Mouse (Mus musculus) liver, embryonic 15.5 days (tissue): Measurements from ENCODE around the gene Olfr223. TPM values are rescaled to one million over a fixed set of nuclear protein-coding genes. Genes with fewer than 3 reads are reported as not detected.
"Not testable (repeated sequence)": the region's sequence is repeated elsewhere in the genome, so short reads cannot be mapped to it uniquely, and the experiment has no call there.

Experiments
- ATAC-seq: fragments of 200-750 bp; cut with Nextera tagmentation; 2 replicates; pipeline ENCODE4 v1.8.0; 2017; ENCODE audit warnings: moderate number of reproducible peaks, mild to moderate bottlenecking, moderate library complexity; ENCODE audit not compliant: insufficient read depth
- H3K27ac ChIP-seq: fragments of 300-500 bp; sonication (generic); replicated peaks from 2 replicates; pipeline ENCODE4 v1.5.1; 2015; ENCODE audit warnings: mild to moderate bottlenecking, inconsistent platforms
- H3K27me3 ChIP-seq: fragments of 300-500 bp; sonication (generic); 2 replicates; pipeline ENCODE4 v1.6.1; 2015; ENCODE audit warnings: mild to moderate bottlenecking, inconsistent platforms
- H3K36me3 ChIP-seq: fragments of 300-500 bp; sonication (generic); replicated peaks from 2 replicates; pipeline ENCODE4 v1.6.1; 2015; ENCODE audit warnings: moderate library complexity, mild to moderate bottlenecking, inconsistent platforms
- H3K4me1 ChIP-seq: fragments of 300-500 bp; sonication (generic); replicated peaks from 2 replicates; pipeline ENCODE4 v1.6.1; 2015; ENCODE audit warnings: inconsistent platforms
- H3K4me2 ChIP-seq: fragments of 300-500 bp; sonication (generic); 2 replicates; pipeline ENCODE4 v1.6.1; 2015; ENCODE audit warnings: moderate library complexity, mild to moderate bottlenecking, inconsistent platforms
- H3K4me3 ChIP-seq: fragments of 300-500 bp; sonication (generic); replicated peaks from 2 replicates; pipeline ENCODE4 v1.5.1; 2015; ENCODE audit warnings: mild to moderate bottlenecking, inconsistent platforms
- H3K9ac ChIP-seq: fragments of 300-500 bp; sonication (generic); 2 replicates; pipeline ENCODE4 v1.6.1; 2015; ENCODE audit warnings: moderate library complexity, mild to moderate bottlenecking, inconsistent platforms
- H3K9me3 ChIP-seq: fragments of 300-500 bp; sonication (generic); replicated peaks from 2 replicates; pipeline ENCODE4 v1.6.1; 2016; ENCODE audit warnings: inconsistent platforms
- WGBS: fragments of 180-500 bp; shearing (Covaris S2); methylation state at CpG from one replicate; pipeline ENCODE4 v1.1.7; 2015; ENCODE audit warnings: mixed read lengths; ENCODE audit not compliant: insufficient replicate concordance; 5-methylcytosine and 5-hydroxymethylcytosine counted together
- polyA plus RNA-seq: library from polyadenylated mRNA; unstranded; fragments of >200 nt; fragmentation: Nextera tagmentation; extraction: Ambion mirVana; gene quantifications from 2 replicates; pipeline ENCODE4 v1.2.1, GENCODE M21; 2015

The Olfr223 gene
- polyA plus RNA-seq, 1 experiment from 2014 or later, result not detected

DNA sequence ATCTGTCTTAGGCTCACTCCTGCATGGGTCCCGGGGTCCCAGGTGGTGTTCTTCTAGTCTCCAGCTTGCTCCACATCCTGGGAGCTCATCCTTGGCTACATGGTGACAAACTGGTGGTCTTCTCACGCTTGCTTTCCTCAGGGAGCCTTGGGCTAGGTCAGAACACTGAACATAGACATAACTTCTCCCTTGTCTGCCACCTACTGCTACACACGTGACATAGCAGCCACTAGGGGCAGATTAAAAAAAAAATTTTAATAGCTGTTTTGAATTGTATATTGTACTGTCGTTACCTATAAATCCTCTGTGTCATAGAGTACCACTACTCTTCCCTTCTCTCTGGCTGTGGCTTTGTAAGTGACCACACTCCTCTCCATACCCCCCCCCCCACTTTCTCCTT is 3.0 kb upstream of the Olfr223 start:
- Histone ChIP-seq H3K4me1 (no peaks in the 10 kb centered on the region), H3K9ac (no peak overlapping the region), H3K27me3 (0 out of 2 replicates have a peak, but pooled peaks cover 2% of the 10 kb centered on the region), H3K9me3 (no peaks in the 10 kb centered on the region), H3K36me3 (no peaks in the 10 kb centered on the region), H3K4me2 (no peak overlapping the region), H3K27ac (no peak overlapping the region), H3K4me3 (no peak overlapping the region)
- WGBS, result 27% methylated on average over 4 of the region's 4 CpGs
- no peak for ATAC-seq

DNA sequence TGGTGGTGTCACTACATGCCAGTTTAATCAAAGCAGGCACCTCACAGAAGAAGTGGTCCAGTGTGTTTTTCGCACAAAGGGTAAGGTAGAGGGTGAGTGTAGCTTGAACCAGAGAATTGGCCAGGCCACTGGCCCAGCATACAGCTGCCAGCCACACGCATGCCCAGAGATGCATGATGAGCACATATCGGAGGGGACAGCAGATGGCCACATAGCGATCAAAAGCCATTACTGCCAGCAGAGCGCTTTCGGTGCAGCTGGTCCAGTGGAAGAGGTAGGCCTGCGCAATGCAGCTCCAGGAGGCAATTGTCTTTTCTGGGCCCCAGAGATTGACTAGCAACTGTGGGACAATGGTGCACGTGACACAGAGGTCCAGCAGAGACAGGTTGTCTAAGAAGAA is 3.6 kb downstream of the Olfr223 start:
- Histone ChIP-seq H3K4me3 (no peak overlapping the region), H3K27me3 (no peaks in the 10 kb centered on the region; the same call in 1 of the 2 replicates), H3K9me3 (no peaks in the 10 kb centered on the region), H3K27ac (no peak overlapping the region), H3K4me1 (no peaks in the 10 kb centered on the region), H3K4me2 (no peak overlapping the region), H3K36me3 (no peaks in the 10 kb centered on the region), H3K9ac (no peak overlapping the region)
- 72% methylated on average over 8 of the region's 8 CpGs for WGBS
- ATAC-seq, result no peak

GRCm38 (mm10) chr11:59584539-59584938 is 8.6 kb downstream of the Olfr223 start:
- H3K9ac ChIP-seq, result no peak overlapping the region
- H3K36me3 ChIP-seq, result no peaks in the 10 kb centered on the region
- H3K4me1 ChIP-seq, result no peaks in the 10 kb centered on the region
- WGBS, result 18% methylated on average over 6 of the region's 6 CpGs
- no peak for ATAC-seq
- no peak overlapping the region for H3K4me2 ChIP-seq
- no peaks in the 10 kb centered on the region; the same call in 1 of the 2 replicates for H3K27me3 ChIP-seq
- no peak overlapping the region for H3K27ac ChIP-seq
- H3K4me3 ChIP-seq, result no peak overlapping the region
- H3K9me3 ChIP-seq, result no peaks in the 10 kb centered on the region

- not testable (repeated sequence) for H3K4me3 ChIP-seq, H3K4me1 ChIP-seq, H3K27ac ChIP-seq, H3K9ac ChIP-seq, H3K9me3 ChIP-seq, H3K4me2 ChIP-seq, H3K36me3 ChIP-seq, ATAC-seq
- peaks cover 22% of the 10 kb centered on the region for H3K27me3 ChIP-seq
Measured at GRCm38 (mm10) chr11:59576135-59576534, 17.0 kb downstream of the Olfr223 start, which contains the start of gene Olfr222. TSS of gene Olfr222 (minus strand) at chr11:59576235.

GRCm38 (mm10) chr11:59575726-59576125 is 17.4 kb downstream of the Olfr223 start:
- Histone ChIP-seq H3K36me3 (no peaks in the 10 kb centered on the region), H3K4me3 (no peak overlapping the region), H3K9ac (no peak overlapping the region), H3K4me1 (no peaks in the 10 kb centered on the region), H3K9me3 (no peaks in the 10 kb centered on the region), H3K27me3 (peaks cover 26% of the 10 kb centered on the region), H3K4me2 (no peak overlapping the region), H3K27ac (no peak overlapping the region)
- 30% methylated on average over 9 of the region's 9 CpGs for WGBS
- ATAC-seq, result no peak

GRCm38 (mm10) chr11:59569306-59569705 is 23.8 kb downstream of the Olfr223 start:
- peaks cover 30% of the 10 kb centered on the region for H3K27me3 ChIP-seq
- H3K27ac ChIP-seq, result no peak overlapping the region
- no peaks in the 10 kb centered on the region for H3K9me3 ChIP-seq
- 35% methylated on average over 3 of the region's 3 CpGs for WGBS
- no peak overlapping the region for H3K4me2 ChIP-seq
- no peak overlapping the region for H3K9ac ChIP-seq
- H3K4me1 ChIP-seq, result no peaks in the 10 kb centered on the region
- no peak overlapping the region for H3K4me3 ChIP-seq
- ATAC-seq, result no peak
- no peaks in the 10 kb centered on the region for H3K36me3 ChIP-seq

GRCm38 (mm10) chr11:59562837-59563236 is 30.3 kb downstream of the Olfr223 start:
- Histone ChIP-seq H3K27me3 (no peaks in the 10 kb centered on the region), H3K4me3 (no peak overlapping the region), H3K9ac (no peak overlapping the region), H3K9me3 (no peaks in the 10 kb centered on the region), H3K4me2 (no peak overlapping the region), H3K4me1 (no peaks in the 10 kb centered on the region), H3K27ac (no peak overlapping the region), H3K36me3 (no peaks in the 10 kb centered on the region)
- no peak for ATAC-seq
- 51% methylated on average over 9 of the region's 9 CpGs for WGBS

DNA sequence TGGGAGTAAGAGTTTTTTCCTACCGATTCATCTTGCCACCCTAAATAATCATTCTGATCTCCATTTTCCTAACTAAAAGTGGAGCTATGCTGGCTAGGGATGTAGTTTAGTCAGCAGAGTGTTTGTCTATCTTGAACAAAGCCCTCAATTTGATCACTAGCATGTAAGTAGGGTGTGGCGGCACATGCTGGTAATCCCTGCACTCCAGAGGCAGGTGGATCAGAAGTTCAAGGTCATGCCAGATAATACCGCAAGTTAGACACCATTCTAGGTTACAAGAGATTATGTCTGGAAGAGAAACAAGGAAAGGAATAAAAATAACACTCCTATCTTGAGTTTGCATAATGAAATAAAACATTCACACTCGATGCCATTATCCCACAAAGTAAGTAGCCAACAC is 30.8 kb downstream of the Olfr223 start:
- Histone ChIP-seq H3K4me2 (no peak overlapping the region), H3K4me1 (no peaks in the 10 kb centered on the region), H3K36me3 (no peaks in the 10 kb centered on the region), H3K27ac (no peak overlapping the region), H3K4me3 (no peak overlapping the region), H3K27me3 (no peaks in the 10 kb centered on the region), H3K9ac (no peak overlapping the region), H3K9me3 (no peaks in the 10 kb centered on the region)
- 72% methylated on average over 4 of the region's 4 CpGs for WGBS
- ATAC-seq, result no peak

DNA sequence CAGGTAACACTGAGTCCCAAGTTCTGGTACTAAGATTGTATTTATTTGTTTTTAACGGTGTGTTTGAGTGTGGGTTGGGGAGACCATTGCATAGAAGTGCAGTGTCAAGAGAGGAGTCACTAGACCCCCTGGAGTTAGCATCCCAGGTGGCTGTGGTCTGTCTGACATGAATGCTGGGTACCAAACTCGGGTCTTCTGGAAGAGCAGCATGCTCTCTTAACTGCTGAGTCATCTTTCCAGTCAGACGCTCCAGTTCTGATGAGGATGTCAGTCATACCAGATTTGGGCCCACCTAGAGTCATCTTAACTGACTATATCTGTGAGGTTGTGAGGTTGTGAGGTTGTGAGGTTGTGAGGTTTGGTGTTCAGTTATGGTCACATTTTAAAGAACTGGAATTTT is 32.2 kb downstream of the Olfr223 start:
- ATAC-seq, result no peak
- no peaks in the 10 kb centered on the region for H3K9me3 ChIP-seq
- H3K36me3 ChIP-seq, result no peaks in the 10 kb centered on the region
- WGBS, result 35% methylated on average over 3 of the region's 3 CpGs
- no peak overlapping the region for H3K4me2 ChIP-seq
- H3K27me3 ChIP-seq, result no peaks in the 10 kb centered on the region
- no peak overlapping the region for H3K9ac ChIP-seq
- no peak overlapping the region for H3K27ac ChIP-seq
- H3K4me3 ChIP-seq, result no peak overlapping the region
- no peaks in the 10 kb centered on the region for H3K4me1 ChIP-seq

GRCm38 (mm10) chr11:59554535-59554934 is 38.6 kb downstream of the Olfr223 start:
- H3K4me3 ChIP-seq, result no peak overlapping the region
- H3K36me3 ChIP-seq, result no peaks in the 10 kb centered on the region
- H3K9ac ChIP-seq, result no peak overlapping the region
- no peak overlapping the region for H3K27ac ChIP-seq
- no peak for ATAC-seq
- no peak overlapping the region for H3K4me2 ChIP-seq
- 24% methylated on average over 8 of the region's 8 CpGs for WGBS
- H3K9me3 ChIP-seq, result no peaks in the 10 kb centered on the region
- H3K27me3 ChIP-seq, result no peaks in the 10 kb centered on the region
- H3K4me1 ChIP-seq, result no peaks in the 10 kb centered on the region

- Histone ChIP-seq H3K4me3 (no peak overlapping the region), H3K36me3 (no peaks in the 10 kb centered on the region)
- WGBS, result 83% methylated on average over 11 of the region's 11 CpGs
Measured at GRCm38 (mm10) chr11:59554127-59554526, 39.0 kb downstream of the Olfr223 start.

DNA sequence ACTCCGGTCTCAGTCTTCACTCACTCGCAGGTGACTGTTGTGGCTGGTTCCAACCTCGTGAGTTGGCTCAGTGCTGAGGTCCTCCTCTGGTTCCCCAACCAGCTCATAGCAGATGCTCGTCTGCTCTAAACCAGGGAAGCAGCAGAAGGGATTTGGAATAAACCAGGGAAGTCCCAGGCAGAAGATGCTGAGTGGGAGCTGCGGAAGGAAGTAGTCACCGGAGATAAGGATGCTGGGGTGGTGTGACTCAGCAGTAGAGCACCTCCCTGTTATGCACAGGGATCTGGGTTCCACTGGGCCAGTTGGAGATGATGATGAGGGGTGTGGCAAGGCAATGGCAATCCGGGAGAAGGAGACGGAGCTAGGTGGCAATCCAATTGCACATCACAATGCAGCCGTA is 49.1 kb downstream of the Olfr223 start:
- Histone ChIP-seq H3K4me1 (peaks cover 9% of the 10 kb centered on the region; the same call in 1 of the 2 replicates), H3K4me3 (no peak overlapping the region), H3K36me3 (no peaks in the 10 kb centered on the region), H3K9ac (no peak overlapping the region), H3K27me3 (no peaks in the 10 kb centered on the region), H3K27ac (no peak overlapping the region), H3K9me3 (no peaks in the 10 kb centered on the region), H3K4me2 (no peak overlapping the region)
- ATAC-seq, result no peak
- WGBS, result 57% methylated on average over 9 of the region's 9 CpGs

More at GRCm38 (mm10) chr11:59554127-59554526, 39.0 kb downstream of the Olfr223 start:
- ATAC-seq, result no peak
- no peak overlapping the region for H3K9ac ChIP-seq
- no peaks in the 10 kb centered on the region for H3K9me3 ChIP-seq
- H3K27ac ChIP-seq, result no peak overlapping the region
- H3K4me1 ChIP-seq, result no peaks in the 10 kb centered on the region
- H3K27me3 ChIP-seq, result no peaks in the 10 kb centered on the region
- no peak overlapping the region for H3K4me2 ChIP-seq
